Mouse (Mus musculus) limb, embryonic 15.5 days (tissue): ENCODE measurements around the gene Zbtb16. TPM values are rescaled to one million over a fixed set of nuclear protein-coding genes. Genes with fewer than 3 reads are reported as not detected.

Experiments used
- ATAC-seq: fragments of 200-750 bp; cut with Nextera tagmentation; 2 replicates; pipeline ENCODE4 v1.8.0; 2017; ENCODE audit warnings: low read depth, moderate TSS enrichment; ENCODE audit not compliant: insufficient number of reproducible peaks, low FRiP score, low TSS enrichment
- H3K27ac ChIP-seq: fragments of 300-500 bp; sonication (generic); 2 replicates; pipeline ENCODE4 v1.5.1; 2015; ENCODE audit warnings: moderate library complexity, mild to moderate bottlenecking, inconsistent platforms
- H3K27me3 ChIP-seq: fragments of 300-500 bp; sonication (generic); 2 replicates; pipeline ENCODE4 v1.6.1; 2015; ENCODE audit warnings: inconsistent platforms
- H3K36me3 ChIP-seq: fragments of 300-500 bp; sonication (generic); 2 replicates; pipeline ENCODE4 v1.6.1; 2015; ENCODE audit warnings: inconsistent platforms
- H3K4me1 ChIP-seq: fragments of 300-500 bp; sonication (generic); 2 replicates; pipeline ENCODE4 v1.6.1; 2015; ENCODE audit warnings: inconsistent platforms
- H3K4me2 ChIP-seq: fragments of 300-500 bp; sonication (generic); 2 replicates; pipeline ENCODE4 v1.6.1; 2015; ENCODE audit warnings: mild to moderate bottlenecking, inconsistent platforms
- H3K4me3 ChIP-seq: fragments of 300-500 bp; sonication (generic); 2 replicates; pipeline ENCODE4 v1.5.1; 2015; ENCODE audit warnings: mild to moderate bottlenecking, inconsistent platforms
- H3K9ac ChIP-seq: fragments of 300-500 bp; sonication (generic); 2 replicates; pipeline ENCODE4 v1.6.1; 2015; ENCODE audit warnings: inconsistent platforms
- H3K9me3 ChIP-seq: fragments of 300-500 bp; sonication (generic); 2 replicates; pipeline ENCODE4 v1.6.1; 2016; ENCODE audit warnings: inconsistent platforms
- WGBS: fragments of 180-500 bp; shearing (Covaris S2); methylation state at CpG from one replicate; pipeline ENCODE4 v1.1.7; 2015; 5-methylcytosine and 5-hydroxymethylcytosine counted together
- polyA plus RNA-seq: library from polyadenylated mRNA; unstranded; fragments of >200 nt; fragmentation: Nextera tagmentation; extraction: Ambion mirVana; gene quantifications from 2 replicates; pipeline ENCODE4 v1.2.1, GENCODE M21; 2015

Zbtb16 gene
- polyA plus RNA-seq, 1 experiment from 2014 or later, result 5.7 TPM

GRCm38 (mm10) chr9:48796267-48796822 lies 39.7 kb downstream of the Zbtb16 start:
- Histone ChIP-seq H3K4me2 (no peak overlapping the region), H3K27ac (no peak overlapping the region), H3K4me1 (peaks cover 19% of the 10 kb centered on the region; the same call in 1 of the 2 replicates), H3K9me3 (no peaks in the 10 kb centered on the region), H3K36me3 (no peaks in the 10 kb centered on the region), H3K4me3 (no peak overlapping the region), H3K27me3 (peaks cover 49% of the 10 kb centered on the region), H3K9ac (no peak overlapping the region)
- 21% methylated on average over 10 of the region's 11 CpGs for WGBS
- no peak for ATAC-seq

DNA sequence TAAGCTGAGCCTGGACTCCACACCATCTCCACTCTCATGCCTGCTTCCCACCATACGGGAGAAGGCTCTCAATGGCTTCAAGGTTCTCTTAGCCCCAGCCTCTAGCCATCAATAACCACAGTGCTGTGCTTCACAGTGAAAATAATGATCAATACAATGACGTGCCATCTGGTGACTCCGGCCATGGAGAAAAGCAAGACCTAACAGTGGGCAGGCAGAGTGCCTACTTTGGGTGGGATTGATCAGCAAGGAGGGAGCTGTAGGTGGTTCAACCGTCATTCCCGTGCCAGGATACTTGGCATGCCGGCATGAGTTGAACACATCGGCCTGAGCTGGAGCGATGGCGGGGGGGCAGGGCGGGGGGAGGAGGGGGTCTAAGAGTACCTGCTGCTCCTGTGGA lies 40.3 kb downstream of the Zbtb16 start:
- peaks cover 19% of the 10 kb centered on the region; the same call in 1 of the 2 replicates for H3K4me1 ChIP-seq
- H3K4me2 ChIP-seq, result no peak overlapping the region
- H3K27me3 ChIP-seq, result peaks cover 49% of the 10 kb centered on the region
- no peak for ATAC-seq
- H3K9me3 ChIP-seq, result no peaks in the 10 kb centered on the region
- no peak overlapping the region for H3K9ac ChIP-seq
- no peaks in the 10 kb centered on the region for H3K36me3 ChIP-seq
- WGBS, result 39% methylated on average over 10 of the region's 10 CpGs
- no peak overlapping the region for H3K27ac ChIP-seq
- H3K4me3 ChIP-seq, result no peak overlapping the region

DNA sequence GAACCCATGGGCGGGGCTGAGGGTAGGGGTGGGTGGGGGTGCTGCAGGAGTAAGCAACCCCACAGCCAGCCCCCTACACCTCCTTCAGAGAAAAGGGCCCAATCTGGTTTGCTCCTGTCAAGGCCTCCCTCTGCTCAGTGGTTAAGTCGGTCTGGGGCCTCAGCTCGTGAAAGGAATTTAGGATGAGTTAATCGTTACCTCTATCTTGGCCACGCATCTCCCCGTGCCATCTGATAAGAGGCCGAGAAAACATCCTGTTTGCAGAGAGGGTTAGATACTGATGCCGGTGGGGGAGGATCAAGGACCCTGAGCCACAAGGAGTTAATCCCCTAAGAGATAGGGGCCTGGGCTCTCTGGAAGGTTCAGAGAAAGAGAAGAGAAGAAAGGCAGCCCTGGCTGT lies 40.9 kb downstream of the Zbtb16 start:
- H3K4me1 ChIP-seq, result peaks cover 19% of the 10 kb centered on the region; the same call in 1 of the 2 replicates
- WGBS, result 24% methylated on average over 8 of the region's 8 CpGs
- no peaks in the 10 kb centered on the region for H3K36me3 ChIP-seq
- H3K9ac ChIP-seq, result no peak overlapping the region
- H3K27me3 ChIP-seq, result peaks cover 49% of the 10 kb centered on the region
- no peak overlapping the region for H3K27ac ChIP-seq
- no peaks in the 10 kb centered on the region for H3K9me3 ChIP-seq
- no peak for ATAC-seq
- H3K4me2 ChIP-seq, result no peak overlapping the region
- H3K4me3 ChIP-seq, result no peak overlapping the region

GRCm38 (mm10) chr9:48794463-48794862 lies 41.6 kb downstream of the Zbtb16 start:
- Histone ChIP-seq H3K4me3 (no peak overlapping the region), H3K4me1 (peaks cover 19% of the 10 kb centered on the region; the same call in 1 of the 2 replicates), H3K9ac (no peak overlapping the region), H3K27me3 (peaks cover 49% of the 10 kb centered on the region), H3K36me3 (no peaks in the 10 kb centered on the region), H3K4me2 (no peak overlapping the region), H3K27ac (peak overlapping the region; percentile 33; the same call in 1 of the 2 replicates), H3K9me3 (no peaks in the 10 kb centered on the region)
- WGBS, result 38% methylated on average over 2 of the region's 2 CpGs
- 0 out of 2 replicates have a peak, but pooled peaks have one; percentile 48 for ATAC-seq

GRCm38 (mm10) chr9:48793638-48794188 lies 42.3 kb downstream of the Zbtb16 start:
- Histone ChIP-seq H3K27me3 (peaks cover 44% of the 10 kb centered on the region), H3K4me1 (peaks cover 19% of the 10 kb centered on the region; the same call in 1 of the 2 replicates), H3K9me3 (no peaks in the 10 kb centered on the region), H3K4me2 (no peak overlapping the region), H3K36me3 (no peaks in the 10 kb centered on the region), H3K4me3 (no peak overlapping the region), H3K27ac (no peak overlapping the region), H3K9ac (no peak overlapping the region)
- no peak for ATAC-seq
- 55% methylated on average over 4 of the region's 4 CpGs for WGBS

- Histone ChIP-seq H3K27ac (no peak overlapping the region), H3K9ac (no peak overlapping the region), H3K4me1 (peaks cover 18% of the 10 kb centered on the region; the same call in 1 of the 2 replicates), H3K4me2 (no peak overlapping the region), H3K4me3 (no peak overlapping the region), H3K9me3 (no peaks in the 10 kb centered on the region), H3K27me3 (peaks cover 28% of the 10 kb centered on the region), H3K36me3 (no peaks in the 10 kb centered on the region)
- WGBS, result 59% methylated on average over 10 of the region's 10 CpGs
- ATAC-seq, result no peak
Observed at GRCm38 (mm10) chr9:48790575-48790974, 45.4 kb downstream of the Zbtb16 start.

- Histone ChIP-seq H3K9ac (no peak overlapping the region), H3K9me3 (no peaks in the 10 kb centered on the region), H3K4me2 (no peak overlapping the region), H3K27ac (no peak overlapping the region), H3K4me1 (peaks cover 10% of the 10 kb centered on the region; the same call in 1 of the 2 replicates), H3K4me3 (no peak overlapping the region), H3K36me3 (no peaks in the 10 kb centered on the region), H3K27me3 (peaks cover 20% of the 10 kb centered on the region)
- no peak for ATAC-seq
- 64% methylated on average over 9 of the region's 9 CpGs for WGBS
Observed at GRCm38 (mm10) chr9:48787906-48788410, 48.1 kb downstream of the Zbtb16 start.

DNA sequence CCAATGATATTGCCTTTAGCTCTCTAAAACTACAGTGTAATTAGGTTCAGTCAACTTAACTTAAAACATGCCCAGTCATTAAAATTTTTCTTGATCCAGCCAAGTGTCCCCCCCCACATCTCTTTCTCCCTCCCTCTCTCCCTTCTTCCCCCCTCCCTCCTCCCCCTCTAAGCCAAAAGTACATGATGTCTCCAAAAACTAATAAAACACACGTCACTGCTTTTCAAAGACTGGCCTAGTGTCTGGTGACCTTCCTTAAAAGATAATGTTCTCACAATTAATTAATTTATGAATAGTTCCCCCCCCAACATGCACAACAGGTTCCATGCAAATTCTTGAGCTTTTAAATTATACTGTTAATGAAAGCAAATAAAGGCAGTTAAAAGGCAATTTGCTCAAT lies 48.7 kb downstream of the Zbtb16 start:
- H3K4me2 ChIP-seq, result no peak overlapping the region
- no peak for ATAC-seq
- no peaks in the 10 kb centered on the region for H3K9me3 ChIP-seq
- H3K9ac ChIP-seq, result no peak overlapping the region
- no peak overlapping the region for H3K4me3 ChIP-seq
- no peak overlapping the region for H3K27ac ChIP-seq
- H3K36me3 ChIP-seq, result no peaks in the 10 kb centered on the region
- peaks cover 10% of the 10 kb centered on the region; the same call in 1 of the 2 replicates for H3K4me1 ChIP-seq
- WGBS, result 26% methylated on average over 1 of the region's 1 CpGs
- H3K27me3 ChIP-seq, result peaks cover 19% of the 10 kb centered on the region

DNA sequence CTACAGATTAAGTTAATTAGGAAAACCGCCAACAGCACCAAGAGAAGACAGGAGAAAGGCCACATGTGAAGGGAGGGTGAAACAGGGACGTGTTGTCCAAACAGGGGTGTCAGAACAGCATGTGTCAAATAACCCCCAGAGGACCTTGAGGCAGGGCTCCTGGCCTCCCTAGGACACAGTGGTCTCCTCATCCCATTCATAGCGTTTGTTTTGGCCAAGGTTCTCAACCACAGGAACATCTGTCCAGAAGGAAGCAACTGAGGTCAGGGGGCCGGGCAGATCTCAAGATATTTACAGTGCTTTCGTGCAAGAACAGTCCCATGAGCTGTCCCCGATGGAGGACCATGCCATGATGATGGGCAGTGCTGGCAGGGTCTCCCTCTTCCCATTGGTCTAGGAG lies 49.2 kb downstream of the Zbtb16 start:
- WGBS, result 40% methylated on average over 6 of the region's 6 CpGs
- H3K4me3 ChIP-seq, result no peak overlapping the region
- H3K4me2 ChIP-seq, result no peak overlapping the region
- H3K4me1 ChIP-seq, result peaks cover 10% of the 10 kb centered on the region; the same call in 1 of the 2 replicates
- ATAC-seq, result no peak
- no peak overlapping the region for H3K9ac ChIP-seq
- H3K27ac ChIP-seq, result no peak overlapping the region
- H3K36me3 ChIP-seq, result no peaks in the 10 kb centered on the region
- H3K27me3 ChIP-seq, result peaks cover 16% of the 10 kb centered on the region
- no peaks in the 10 kb centered on the region for H3K9me3 ChIP-seq

DNA sequence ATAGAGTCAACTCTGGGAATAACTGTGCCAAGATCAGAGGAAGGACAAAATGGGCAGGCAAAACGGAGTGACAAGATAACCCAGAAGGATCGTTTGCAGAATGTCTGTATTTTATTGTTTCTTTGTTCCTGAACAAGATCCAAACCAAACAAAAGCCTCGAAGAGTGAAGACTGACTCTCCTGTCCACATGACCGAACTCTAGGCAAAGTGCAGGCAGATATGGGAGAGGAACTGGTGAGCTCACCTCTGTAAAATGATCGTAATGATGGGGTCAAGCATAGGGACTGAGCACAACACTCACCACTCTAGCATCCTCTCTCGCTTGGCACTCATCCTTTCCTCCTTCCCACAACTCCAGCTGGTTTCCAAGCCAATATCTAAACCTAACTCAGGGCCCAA lies 51.1 kb downstream of the Zbtb16 start:
- no peaks in the 10 kb centered on the region for H3K36me3 ChIP-seq
- WGBS, result 74% methylated on average over 6 of the region's 6 CpGs
- no peaks in the 10 kb centered on the region for H3K9me3 ChIP-seq
- H3K4me1 ChIP-seq, result peaks cover 10% of the 10 kb centered on the region; the same call in 1 of the 2 replicates
- no peak for ATAC-seq
- H3K4me2 ChIP-seq, result no peak overlapping the region
- no peak overlapping the region for H3K27ac ChIP-seq
- no peak overlapping the region for H3K4me3 ChIP-seq
- H3K27me3 ChIP-seq, result peaks cover 24% of the 10 kb centered on the region
- no peak overlapping the region for H3K9ac ChIP-seq

GRCm38 (mm10) chr9:48783292-48783691 lies 52.7 kb downstream of the Zbtb16 start:
- Histone ChIP-seq H3K4me3 (no peak overlapping the region), H3K9me3 (no peaks in the 10 kb centered on the region), H3K4me1 (peaks cover 9% of the 10 kb centered on the region; the same call in 1 of the 2 replicates), H3K27ac (no peak overlapping the region), H3K27me3 (peaks cover 34% of the 10 kb centered on the region), H3K9ac (no peak overlapping the region), H3K4me2 (no peak overlapping the region), H3K36me3 (no peaks in the 10 kb centered on the region)
- WGBS, result 79% methylated on average over 4 of the region's 4 CpGs
- ATAC-seq, result no peak

- no peak overlapping the region for H3K4me3 ChIP-seq
- no peak overlapping the region for H3K4me2 ChIP-seq
- H3K27me3 ChIP-seq, result peaks cover 28% of the 10 kb centered on the region; the same call in 1 of the 2 replicates
- no peaks in the 10 kb centered on the region for H3K36me3 ChIP-seq
- no peak for ATAC-seq
- H3K4me1 ChIP-seq, result peaks cover 4% of the 10 kb centered on the region; the same call in 1 of the 2 replicates
- no peaks in the 10 kb centered on the region for H3K9me3 ChIP-seq
- no peak overlapping the region for H3K9ac ChIP-seq
- no peak overlapping the region for H3K27ac ChIP-seq
- WGBS, result 45% methylated on average over 15 of the region's 15 CpGs
Observed at GRCm38 (mm10) chr9:48782284-48783060, 53.5 kb downstream of the Zbtb16 start.
